Mouse (Mus musculus): ENCODE measurements around the gene Rad54l. TPM values are rescaled to one million over a fixed set of nuclear protein-coding genes. Genes with fewer than 3 reads are reported as not detected.

Rad54l gene
- polyA plus RNA-seq, 1 experiment from 2014 or later: 57.3 TPM

DNA sequence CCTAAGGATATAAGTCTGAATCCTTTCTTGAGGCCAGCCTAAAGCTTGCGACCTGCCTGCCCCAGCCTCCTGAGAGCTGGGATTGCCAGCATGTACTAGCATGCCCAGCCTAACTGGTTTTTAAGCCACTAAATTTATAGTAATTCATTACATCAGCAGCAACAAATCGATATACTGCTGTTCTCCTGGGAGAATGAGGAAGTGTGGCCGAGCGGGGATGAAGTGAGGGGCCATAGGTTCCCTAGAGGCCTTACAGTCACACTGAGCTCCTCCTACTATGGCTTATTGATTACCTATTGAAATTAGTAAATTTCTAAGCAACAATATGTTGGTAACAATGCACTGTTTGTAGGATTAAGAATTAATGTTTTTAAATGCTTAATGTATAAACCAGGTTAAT is 9.6 kb upstream of the Rad54l start:
- no peak for DNase-seq (ENCODE audit: low spot score)
- Histone ChIP-seq H3K27ac (no peak overlapping the region), H3K9me3 (no peaks in the 10 kb centered on the region), H3K4me3 (no peak overlapping the region), H3K4me1 (replicated peaks) (peaks cover 8% of the 10 kb centered on the region), H3K36me3 (peaks cover 7% of the 10 kb centered on the region; the same call in 1 of the 2 replicates), H3K27me3 (ENCODE audit: insufficient read depth, poor library complexity, severe bottlenecking) (no peaks in the 10 kb centered on the region)
- WGBS: 87% methylated on average over 4 of the region's 4 CpGs

GRCm38 (mm10) chr4:116127956-116128355 is 4.5 kb upstream of the Rad54l start:
- no peak overlapping the region for H3K4me3 ChIP-seq
- no peaks in the 10 kb centered on the region for H3K9me3 ChIP-seq
- 60% methylated on average over 6 of the region's 6 CpGs for whole genome bisulfite sequencing
- H3K27me3 ChIP-seq (ENCODE audit: insufficient read depth, poor library complexity, severe bottlenecking): no peaks in the 10 kb centered on the region
- H3K27ac ChIP-seq: no peak overlapping the region
- H3K4me1 ChIP-seq (replicated peaks): peaks cover 18% of the 10 kb centered on the region
- peaks cover 5% of the 10 kb centered on the region; the same call in 1 of the 2 replicates for H3K36me3 ChIP-seq
- DNase-seq (ENCODE audit: low spot score): no peak

GRCm38 (mm10) chr4:116125803-116126386 is 2.4 kb upstream of the Rad54l start:
- Histone ChIP-seq H3K9me3 (no peaks in the 10 kb centered on the region), H3K27ac (no peak overlapping the region), H3K27me3 (ENCODE audit: insufficient read depth, poor library complexity, severe bottlenecking) (no peaks in the 10 kb centered on the region), H3K4me1 (replicated peaks) (peaks cover 25% of the 10 kb centered on the region), H3K4me3 (no peak overlapping the region), H3K36me3 (peaks cover 8% of the 10 kb centered on the region; the same call in 1 of the 2 replicates)
- WGBS: 94% methylated on average over 4 of the region's 4 CpGs
- DNase-seq (ENCODE audit: low spot score): no peak

- WGBS: 0% methylated on average over 1 of the region's 1 CpGs
- H3K4me3 ChIP-seq: peak overlapping the region; percentile 61
- H3K9me3 ChIP-seq: no peaks in the 10 kb centered on the region
- H3K27me3 ChIP-seq (ENCODE audit: insufficient read depth, poor library complexity, severe bottlenecking): no peaks in the 10 kb centered on the region
- H3K36me3 ChIP-seq: peaks cover 35% of the 10 kb centered on the region
- peak overlapping the region; percentile 81; the same call in 1 of the 2 replicates for H3K27ac ChIP-seq
- no peak for DNase-seq (ENCODE audit: low spot score)
- H3K4me1 ChIP-seq (replicated peaks): peaks cover 23% of the 10 kb centered on the region
Observed at GRCm38 (mm10) chr4:116122762-116123161, 728 bp downstream of the Rad54l start.

- Histone ChIP-seq H3K36me3 (peaks cover 95% of the 10 kb centered on the region), H3K4me3 (no peak overlapping the region), H3K9me3 (no peaks in the 10 kb centered on the region), H3K27me3 (ENCODE audit: insufficient read depth, poor library complexity, severe bottlenecking) (no peaks in the 10 kb centered on the region), H3K4me1 (replicated peaks) (no peaks in the 10 kb centered on the region), H3K27ac (no peak overlapping the region)
- DNase-seq (ENCODE audit: low spot score): no peak
- WGBS: 72% methylated on average over 2 of the region's 2 CpGs
Observed at GRCm38 (mm10) chr4:116111486-116111885, 12.0 kb downstream of the Rad54l start.

DNA sequence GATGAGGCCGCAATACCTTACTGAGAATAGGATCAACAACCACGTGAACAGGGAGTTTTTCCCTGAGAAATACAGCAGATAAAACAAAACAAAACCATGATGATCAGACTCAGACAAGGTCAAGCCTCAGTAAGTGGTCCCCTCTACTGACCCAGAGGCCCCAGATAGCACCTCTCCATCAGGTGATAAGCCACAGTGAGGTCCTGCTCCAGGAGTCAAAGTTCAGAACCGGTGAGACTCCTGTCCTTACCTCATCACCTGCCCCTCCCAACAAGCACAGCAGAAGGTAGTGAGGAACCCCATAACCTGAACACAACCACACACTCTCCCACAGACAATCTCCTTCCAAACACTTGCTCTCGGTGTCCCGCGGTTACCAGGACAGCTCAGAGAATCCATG is 12.8 kb downstream of the Rad54l start:
- no peaks in the 10 kb centered on the region for H3K9me3 ChIP-seq
- H3K27ac ChIP-seq: no peak overlapping the region
- H3K27me3 ChIP-seq (ENCODE audit: insufficient read depth, poor library complexity, severe bottlenecking): no peaks in the 10 kb centered on the region
- H3K4me3 ChIP-seq: no peak overlapping the region
- H3K4me1 ChIP-seq (replicated peaks): no peaks in the 10 kb centered on the region
- WGBS: 90% methylated on average over 6 of the region's 6 CpGs
- H3K36me3 ChIP-seq: peaks cover 93% of the 10 kb centered on the region
- DNase-seq (ENCODE audit: low spot score): no peak

GRCm38 (mm10) chr4:116105278-116105677 is 18.2 kb downstream of the Rad54l start:
- Histone ChIP-seq H3K36me3 (peaks cover 95% of the 10 kb centered on the region), H3K4me1 (replicated peaks) (no peaks in the 10 kb centered on the region), H3K4me3 (no peak overlapping the region), H3K27ac (no peak overlapping the region), H3K27me3 (ENCODE audit: insufficient read depth, poor library complexity, severe bottlenecking) (no peaks in the 10 kb centered on the region), H3K9me3 (no peaks in the 10 kb centered on the region)
- no peak for DNase-seq (ENCODE audit: low spot score)
- WGBS: 97% methylated on average over 5 of the region's 5 CpGs

GRCm38 (mm10) chr4:116100959-116101358 is 22.5 kb downstream of the Rad54l start:
- Histone ChIP-seq H3K36me3 (peaks cover 100% of the 10 kb centered on the region), H3K4me1 (replicated peaks) (no peaks in the 10 kb centered on the region), H3K9me3 (no peaks in the 10 kb centered on the region), H3K4me3 (no peak overlapping the region), H3K27me3 (ENCODE audit: insufficient read depth, poor library complexity, severe bottlenecking) (no peaks in the 10 kb centered on the region), H3K27ac (no peak overlapping the region)
- DNase-seq (ENCODE audit: low spot score): no peak
- WGBS: 92% methylated on average over 7 of the region's 7 CpGs

DNA sequence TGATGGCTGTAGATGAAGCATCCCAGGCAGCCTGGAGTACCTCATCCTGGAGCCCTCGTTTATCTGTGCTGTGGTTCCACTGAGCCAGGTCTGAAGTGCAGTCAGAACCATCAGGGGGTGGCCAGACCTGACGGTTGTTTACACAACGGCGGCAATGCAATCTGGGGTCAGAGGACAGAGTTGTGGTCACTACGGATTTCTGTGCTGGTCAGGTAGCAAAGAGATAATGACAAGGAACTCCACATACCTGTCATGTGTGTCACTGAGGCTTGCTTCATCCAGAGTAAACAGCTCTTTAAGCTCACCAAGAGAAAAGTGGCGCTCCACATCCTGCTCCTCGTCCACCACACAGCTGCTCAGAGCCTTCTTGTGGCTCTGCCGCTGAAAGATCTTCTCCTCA is 26.3 kb downstream of the Rad54l start:
- 89% methylated on average over 8 of the region's 8 CpGs for WGBS
- H3K36me3 ChIP-seq: peaks cover 100% of the 10 kb centered on the region
- no peaks in the 10 kb centered on the region for H3K9me3 ChIP-seq
- no peak overlapping the region for H3K4me3 ChIP-seq
- H3K4me1 ChIP-seq (replicated peaks): no peaks in the 10 kb centered on the region
- DNase-seq (ENCODE audit: low spot score): no peak
- H3K27ac ChIP-seq: no peak overlapping the region
- no peaks in the 10 kb centered on the region for H3K27me3 ChIP-seq (ENCODE audit: insufficient read depth, poor library complexity, severe bottlenecking)

DNA sequence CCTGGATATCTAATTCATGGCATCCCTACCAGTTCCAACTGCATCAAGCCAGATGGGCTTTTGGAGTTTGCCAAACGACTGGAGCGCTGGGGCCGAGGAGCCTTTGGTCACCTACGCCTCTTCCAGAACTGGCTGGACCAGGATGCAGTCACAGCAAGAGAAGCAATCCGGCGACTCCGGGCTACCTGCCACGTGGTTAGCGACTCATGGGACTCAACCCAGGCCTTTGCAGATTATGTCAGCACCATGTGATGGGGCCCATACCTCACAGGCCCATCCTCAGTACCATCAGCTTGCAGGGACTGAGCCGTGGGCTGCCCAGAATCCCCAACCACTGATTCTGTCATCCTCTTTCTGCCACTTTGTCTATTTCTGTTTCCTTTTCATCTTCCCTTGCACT is 27.2 kb downstream of the Rad54l start:
- WGBS: 94% methylated on average over 10 of the region's 10 CpGs
- Histone ChIP-seq H3K9me3 (no peaks in the 10 kb centered on the region), H3K27ac (no peak overlapping the region), H3K27me3 (ENCODE audit: insufficient read depth, poor library complexity, severe bottlenecking) (no peaks in the 10 kb centered on the region), H3K4me3 (no peak overlapping the region), H3K36me3 (peaks cover 100% of the 10 kb centered on the region), H3K4me1 (replicated peaks) (no peaks in the 10 kb centered on the region)
- no peak for DNase-seq (ENCODE audit: low spot score)

GRCm38 (mm10) chr4:116088510-116089249 is 34.8 kb downstream of the Rad54l start:
- Histone ChIP-seq H3K27ac (no peak overlapping the region), H3K4me1 (replicated peaks) (no peaks in the 10 kb centered on the region), H3K4me3 (no peak overlapping the region), H3K27me3 (ENCODE audit: insufficient read depth, poor library complexity, severe bottlenecking) (no peaks in the 10 kb centered on the region), H3K9me3 (no peaks in the 10 kb centered on the region), H3K36me3 (peaks cover 99% of the 10 kb centered on the region)
- DNase-seq (ENCODE audit: low spot score): no peak
- WGBS: 92% methylated on average over 23 of the region's 23 CpGs

DNA sequence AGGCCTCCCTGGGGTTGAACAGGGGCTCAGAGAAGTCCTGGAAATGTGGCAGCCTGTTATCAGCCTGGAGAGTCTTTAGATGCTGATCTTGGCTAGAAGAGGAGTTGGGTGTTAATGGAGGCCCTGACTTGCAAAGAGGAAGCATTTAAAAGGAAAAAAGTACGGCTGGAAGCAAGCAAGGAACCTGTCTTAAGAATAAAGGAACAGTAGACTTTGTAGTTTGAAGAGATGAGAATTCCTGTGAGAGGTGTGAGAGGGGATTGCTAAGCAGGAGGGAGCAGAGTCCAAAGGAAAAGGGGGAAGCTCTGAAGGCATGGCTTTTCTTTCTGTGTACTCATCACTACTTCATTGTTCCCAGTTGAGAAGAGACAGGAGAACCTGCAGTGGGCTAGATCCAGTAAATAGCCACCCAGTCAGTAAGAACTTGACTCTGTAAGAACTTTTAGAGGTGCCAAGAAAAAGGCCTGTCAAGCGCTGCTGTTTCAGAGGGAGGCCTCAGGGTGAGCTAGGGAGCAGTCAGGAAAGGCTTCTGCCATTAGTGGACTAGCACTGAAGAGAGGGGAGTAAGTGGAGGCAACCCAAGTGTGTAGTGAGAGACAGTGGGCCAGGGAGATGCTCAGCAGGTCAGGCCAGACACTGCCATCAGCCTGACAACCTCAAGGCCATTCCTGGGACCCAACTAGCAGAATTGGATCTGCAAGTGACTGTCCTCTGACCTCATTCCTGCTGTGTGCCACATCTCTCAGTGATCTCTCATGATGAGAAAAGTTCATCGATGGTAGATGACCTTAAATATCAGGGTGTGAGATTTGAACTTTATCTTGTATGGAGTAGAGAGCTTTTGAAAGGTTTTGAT is 46.0 kb downstream of the Rad54l start:
- no peak for DNase-seq (ENCODE audit: low spot score)
- H3K4me3 ChIP-seq: peak overlapping the region; percentile 96
- WGBS: 71% methylated on average over 3 of the region's 3 CpGs
- peak overlapping the region; percentile 99 for H3K27ac ChIP-seq
- H3K4me1 ChIP-seq (replicated peaks): peaks cover 34% of the 10 kb centered on the region
- no peaks in the 10 kb centered on the region for H3K9me3 ChIP-seq
- no peaks in the 10 kb centered on the region for H3K27me3 ChIP-seq (ENCODE audit: insufficient read depth, poor library complexity, severe bottlenecking)
- peaks cover 35% of the 10 kb centered on the region for H3K36me3 ChIP-seq
